Mouse (Mus musculus) fat pad, adult 2 months (tissue): ENCODE results near the gene Bcl11b.

Source experiments
- DNase-seq: peaks from one replicate; pipeline ENCODE4 v3.0.0-alpha.2; 2011; ENCODE audit warnings: low read depth, low spot score; ENCODE audit errors: extremely low read depth

The Bcl11b gene

GRCm38 (mm10) chr12:107974504-107974903 is 28.9 kb downstream of the Bcl11b start:
- DNase-seq, result no peak

GRCm38 (mm10) chr12:107973556-107974140 is 29.8 kb downstream of the Bcl11b start:
- DNase-seq, result no peak

- no peak for DNase-seq
Measured at GRCm38 (mm10) chr12:107971081-107971780, 32.2 kb downstream of the Bcl11b start.

GRCm38 (mm10) chr12:107970637-107971036 is 32.8 kb downstream of the Bcl11b start:
- no peak for DNase-seq

GRCm38 (mm10) chr12:107969841-107970371 is 33.5 kb downstream of the Bcl11b start:
- DNase-seq, result no peak

GRCm38 (mm10) chr12:107969126-107969525 is 34.3 kb downstream of the Bcl11b start:
- DNase-seq, result no peak

GRCm38 (mm10) chr12:107968331-107968730 is 35.1 kb downstream of the Bcl11b start:
- DNase-seq, result no peak

GRCm38 (mm10) chr12:107967026-107967425 is 36.4 kb downstream of the Bcl11b start:
- DNase-seq, result no peak

GRCm38 (mm10) chr12:107965103-107965502 is 38.3 kb downstream of the Bcl11b start:
- no peak for DNase-seq

- no peak for DNase-seq
Measured at GRCm38 (mm10) chr12:107964396-107965085, 38.9 kb downstream of the Bcl11b start.

GRCm38 (mm10) chr12:107962852-107963251 is 40.5 kb downstream of the Bcl11b start:
- DNase-seq, result no peak

GRCm38 (mm10) chr12:107961843-107962242 is 41.6 kb downstream of the Bcl11b start:
- DNase-seq, result no peak

GRCm38 (mm10) chr12:107960789-107961491 is 42.5 kb downstream of the Bcl11b start:
- DNase-seq, result no peak

GRCm38 (mm10) chr12:107960365-107960764 is 43.0 kb downstream of the Bcl11b start:
- no peak for DNase-seq

- DNase-seq, result no peak
Measured at GRCm38 (mm10) chr12:107959872-107960271, 43.5 kb downstream of the Bcl11b start.

- DNase-seq, result peak; percentile 70
Measured at GRCm38 (mm10) chr12:107953044-107953684, 50.2 kb downstream of the Bcl11b start.

- peak; percentile 34 for DNase-seq
Measured at GRCm38 (mm10) chr12:107952318-107952724, 51.1 kb downstream of the Bcl11b start.

- DNase-seq, result no peak
Measured at GRCm38 (mm10) chr12:107950667-107951179, 52.7 kb downstream of the Bcl11b start.

- no peak for DNase-seq
Measured at GRCm38 (mm10) chr12:107949416-107949815, 54.0 kb downstream of the Bcl11b start.

- DNase-seq, result no peak
Measured at GRCm38 (mm10) chr12:107942100-107942499, 61.3 kb downstream of the Bcl11b start.
